Mouse (Mus musculus): Measurements from ENCODE around the gene Iqgap2.

DNA sequence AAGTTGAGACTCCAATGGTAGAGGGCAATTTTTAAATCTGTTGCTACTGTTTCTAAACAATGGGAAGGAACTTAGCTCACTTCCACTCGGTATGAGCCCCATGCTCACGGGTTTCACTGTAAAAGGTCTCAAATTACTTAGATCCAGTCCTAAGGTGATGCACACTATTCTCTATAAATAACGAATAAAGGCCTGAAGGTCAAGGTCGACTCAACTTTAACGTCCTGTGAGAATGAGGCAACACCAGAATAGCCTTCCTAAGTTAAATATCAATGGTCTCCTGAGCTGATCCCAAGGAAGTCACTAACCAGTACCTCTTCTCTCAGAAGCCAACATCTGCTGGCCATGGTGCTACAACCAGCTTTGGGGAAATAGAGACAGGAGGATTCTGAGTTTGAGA is 45.4 kb downstream of the Iqgap2 start:
- TF ChIP-seq GATA1 (IDR thresholded peaks at IDR 0.05; ENCODE audit: low read length) (no peak), TAL1 (IDR thresholded peaks at IDR 0.05; ENCODE audit: low read length) (no peak)
